Mouse (Mus musculus): Measurements from ENCODE around the gene Lgals7.

DNA sequence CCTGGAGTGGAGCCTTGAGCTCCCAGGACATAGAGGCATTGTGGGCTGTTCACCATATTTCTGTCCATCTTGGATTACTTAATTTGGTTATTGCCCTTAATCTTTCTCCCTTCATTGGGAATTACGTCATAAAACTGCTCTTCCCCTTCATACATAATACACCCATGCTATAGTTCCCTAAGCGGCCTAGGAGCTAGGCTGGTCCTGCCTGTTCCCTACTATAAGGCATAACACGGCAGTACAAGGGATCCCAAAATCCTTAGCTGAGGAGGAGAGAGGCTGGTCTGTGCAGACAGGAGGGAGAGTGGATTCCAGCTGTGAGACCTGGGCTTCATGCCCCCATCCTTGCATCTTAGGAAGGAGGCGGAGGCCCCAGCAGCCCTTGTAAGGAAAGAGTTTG, 45.7 kb upstream of the Lgals7 start:
- no peak for TF ChIP-seq CTCF (IDR thresholded peaks at IDR 0.05; ENCODE audit: low read depth, low read length)
- no peak for TF ChIP-seq POLR2A (IDR thresholded peaks at IDR 0.05; ENCODE audit: extremely low read depth, insufficient read depth, low read length)

Measured in liver, adult 2 months (tissue).